Mouse (Mus musculus) adrenal gland, adult 8-10 months (tissue): ENCODE data around the gene Immp2l. TPM values are rescaled to one million over a fixed set of nuclear protein-coding genes. Genes with fewer than 3 reads are reported as not detected.
"Not testable (repeated sequence)": the region's sequence is repeated elsewhere in the genome, so short reads cannot be mapped to it uniquely, and the experiment has no call there.

Source experiments
- DNase-seq: peaks from one replicate; pipeline ENCODE4 v3.0.0; 2022
- total RNA-seq, 4 experiments: library from RNA; stranded (reverse); gene quantifications; 2 replicates each; pipeline ENCODE4 v1.2.4; 2022

Gene Immp2l
- 10 to 100 TPM in 3 of 4 experiments, 1 to 10 TPM in 1; 5.6 to 16.6 (median 12.3) TPM for total RNA-seq

- peak; percentile 93 for DNase-seq
Measured at GRCm38 (mm10) chr12:41023511-41024421, at the start of gene Immp2l. Immp2l (plus strand) TSS chr12:41024090.

- DNase-seq = no peak
Measured at GRCm38 (mm10) chr12:40978719-40979500, 45.0 kb upstream of the Immp2l start.

- DNase-seq = no peak
Measured at GRCm38 (mm10) chr12:40979716-40980115, 44.2 kb upstream of the Immp2l start.

GRCm38 (mm10) chr12:40980160-40980559 is 43.7 kb upstream of the Immp2l start:
- DNase-seq = no peak

- DNase-seq = no peak
Measured at GRCm38 (mm10) chr12:40983021-40983420, 40.9 kb upstream of the Immp2l start.

- no peak for DNase-seq
Measured at GRCm38 (mm10) chr12:40984735-40985134, 39.2 kb upstream of the Immp2l start.

- no peak for DNase-seq
Measured at GRCm38 (mm10) chr12:40985791-40986190, 38.1 kb upstream of the Immp2l start.

- DNase-seq = no peak
Measured at GRCm38 (mm10) chr12:40988311-40989065, 35.4 kb upstream of the Immp2l start.

- DNase-seq = no peak
Measured at GRCm38 (mm10) chr12:40991647-40992046, 32.2 kb upstream of the Immp2l start.

GRCm38 (mm10) chr12:40992237-40992636 is 31.7 kb upstream of the Immp2l start:
- not testable (repeated sequence) for DNase-seq

GRCm38 (mm10) chr12:40994846-40995245 is 29.0 kb upstream of the Immp2l start:
- DNase-seq = no peak

GRCm38 (mm10) chr12:40995618-40996370 is 28.1 kb upstream of the Immp2l start:
- DNase-seq = no peak

- no peak for DNase-seq
Measured at GRCm38 (mm10) chr12:41022516-41022915, 1.4 kb upstream of the Immp2l start.

- DNase-seq = no peak
Measured at GRCm38 (mm10) chr12:41024512-41024911, 622 bp downstream of the Immp2l start.

- no peak for DNase-seq
Measured at GRCm38 (mm10) chr12:41027485-41027884, 3.6 kb downstream of the Immp2l start.

- no peak for DNase-seq
Measured at GRCm38 (mm10) chr12:41031119-41031518, 7.2 kb downstream of the Immp2l start.

- DNase-seq = no peak
Measured at GRCm38 (mm10) chr12:41033196-41033595, 9.3 kb downstream of the Immp2l start.

GRCm38 (mm10) chr12:41039834-41040233 is 15.9 kb downstream of the Immp2l start:
- DNase-seq = no peak

GRCm38 (mm10) chr12:41041737-41042136 is 17.8 kb downstream of the Immp2l start:
- no peak for DNase-seq

GRCm38 (mm10) chr12:41044493-41045132 is 20.7 kb downstream of the Immp2l start:
- no peak for DNase-seq

- DNase-seq = no peak
Measured at GRCm38 (mm10) chr12:41047085-41047766, 23.3 kb downstream of the Immp2l start.
